Comparison of ENCODE assay signal across 16 mouse cellular contexts in the genomic region with DNA sequence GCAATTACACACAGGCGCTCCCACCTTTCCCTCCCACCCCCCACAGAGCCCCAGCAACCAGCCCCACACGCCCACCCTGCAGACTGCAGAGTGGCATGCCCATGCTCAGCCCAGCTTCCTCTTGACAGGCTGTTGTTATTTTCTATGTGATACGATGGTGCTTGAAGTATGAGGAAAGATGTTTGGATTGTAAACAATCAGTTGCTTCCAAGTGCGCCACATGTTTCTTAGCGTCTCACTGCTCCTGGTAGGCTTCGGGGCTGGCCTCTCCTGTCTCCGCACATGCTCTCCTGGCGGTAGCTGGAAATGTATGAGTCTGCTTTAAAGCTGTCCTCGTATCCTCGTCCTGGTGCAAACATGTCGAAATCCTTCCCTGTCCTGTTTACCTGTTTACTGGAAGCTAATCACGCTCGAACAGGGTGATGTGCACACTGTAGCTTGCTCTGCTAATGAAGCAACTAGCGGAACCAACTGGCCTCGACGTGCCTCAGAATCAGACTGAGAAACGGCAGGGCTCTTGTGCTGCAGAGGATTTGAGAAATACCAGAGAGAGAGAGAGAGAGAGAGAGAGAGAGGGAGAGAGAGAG. TPM values are rescaled to one million over a fixed set of nuclear protein-coding genes. Genes with fewer than 3 reads are reported as not detected.
A peak's percentile ranks its signal among the peaks of the same experiment; 100 is the strongest.
DNase-seq lines count a peak whose midpoint lies in the region; ATAC-seq lines count a peak whose summit lies in the region.
"Had no signal": no experiment of that assay in that cellular context is flagged by ENCODE, and none has a peak within 500 bp of the region (broad histone marks: within the 10 kb centered on the region; RNA-seq: fewer than 3 reads in every experiment).

No protein-coding gene starts in this region.

- H3K36me3 ChIP-seq in hindbrain, embryonic 13.5 days: no peaks in the 10 kb centered on the region
- H3K36me3 ChIP-seq in hindbrain, embryonic 10.5 days: no peaks in the 10 kb centered on the region
- H3K36me3 ChIP-seq in lung, embryonic 16.5 days (ENCODE audit: control insufficient read depth, insufficient read depth, low read length): no peaks in the 10 kb centered on the region
- no peaks in the 10 kb centered on the region for H3K36me3 ChIP-seq in neural tube, embryonic 15.5 days
- no peaks in the 10 kb centered on the region for H3K36me3 ChIP-seq in limb, embryonic 10.5 days
- H3K36me3 ChIP-seq: embryonic facial prominence, embryonic 12.5 days; limb, embryonic 13.5 days; neural tube, embryonic 12.5 days had no signal

- 0 out of 2 replicates have a peak, but pooled peaks cover 3% of the 10 kb centered on the region for H3K4me1 ChIP-seq in hindbrain, embryonic 13.5 days (replicated peaks)
- H3K4me1 ChIP-seq in hindbrain, embryonic 10.5 days (replicated peaks): no peaks in the 10 kb centered on the region
- no peaks in the 10 kb centered on the region for H3K4me1 ChIP-seq in lung, embryonic 16.5 days (replicated peaks; ENCODE audit: control insufficient read depth, insufficient read depth, low read length)
- H3K4me1 ChIP-seq in neural tube, embryonic 15.5 days: peaks cover 5% of the 10 kb centered on the region; the same call in 1 of the 2 replicates
- H3K4me1 ChIP-seq in limb, embryonic 10.5 days: peaks cover 8% of the 10 kb centered on the region
- H3K4me1 ChIP-seq: limb, embryonic 13.5 days; neural tube, embryonic 12.5 days had no signal

- no peak overlapping the region for H3K9ac ChIP-seq in hindbrain, embryonic 13.5 days
- no peak overlapping the region for H3K9ac ChIP-seq in lung, embryonic 16.5 days (ENCODE audit: low read length)
- no peak overlapping the region for H3K9ac ChIP-seq in neural tube, embryonic 15.5 days (replicated peaks)
- H3K9ac ChIP-seq: embryonic facial prominence, embryonic 12.5 days; limb, embryonic 13.5 days; neural tube, embryonic 12.5 days had no signal

- DNase-seq in cerebellum, adult 11 months: peak; percentile 27
- no peak for DNase-seq in cerebellum, postnatal 36 days
- DNase-seq in hindbrain, embryonic 10.5 days (ENCODE audit: low spot score): no peak
- DNase-seq in lung, postnatal 36 days: no peak
- DNase-seq in limb, embryonic 10.5 days (ENCODE audit: low spot score): no peak
- DNase-seq: adrenal gland, adult 8-10 months; gastrocnemius, postnatal 14 days had no signal

- ATAC-seq in hindbrain, embryonic 13.5 days (ENCODE audit: low FRiP score): peak; percentile 43; the same call in 1 of the 2 replicates
- peak; percentile 81 for ATAC-seq in lung, embryonic 16.5 days (ENCODE audit: low read depth)
- ATAC-seq in neural tube, embryonic 15.5 days (ENCODE audit: low FRiP score): no peak
- ATAC-seq: intestine, embryonic 16.5 days had no signal

- no peak overlapping the region for H3K27ac ChIP-seq in hindbrain, embryonic 13.5 days
- H3K27ac ChIP-seq in hindbrain, embryonic 10.5 days: no peak overlapping the region
- no peak overlapping the region for H3K27ac ChIP-seq in lung, embryonic 16.5 days (ENCODE audit: low read length)
- H3K27ac ChIP-seq in neural tube, embryonic 15.5 days (replicated peaks): no peak overlapping the region
- no peak overlapping the region for H3K27ac ChIP-seq in limb, embryonic 10.5 days
- H3K27ac ChIP-seq: embryonic facial prominence, embryonic 12.5 days; left cerebral cortex, adult 2 months; limb, embryonic 13.5 days; neural tube, embryonic 12.5 days had no signal

- H3K27me3 ChIP-seq in hindbrain, embryonic 13.5 days: peaks cover 73% of the 10 kb centered on the region
- H3K27me3 ChIP-seq in hindbrain, embryonic 10.5 days (ENCODE audit: insufficient read depth, poor library complexity, severe bottlenecking): peaks cover 44% of the 10 kb centered on the region
- 0 out of 2 replicates have a peak, but pooled peaks cover 2% of the 10 kb centered on the region for H3K27me3 ChIP-seq in lung, embryonic 16.5 days (ENCODE audit: control insufficient read depth, insufficient read depth, low read depth, low read length)
- peaks cover 49% of the 10 kb centered on the region for H3K27me3 ChIP-seq in neural tube, embryonic 15.5 days (replicated peaks)
- H3K27me3 ChIP-seq in limb, embryonic 10.5 days (ENCODE audit: low read depth, poor library complexity, severe bottlenecking): 0 out of 2 replicates have a peak, but pooled peaks cover 7% of the 10 kb centered on the region
- H3K27me3 ChIP-seq: embryonic facial prominence, embryonic 12.5 days had no signal

- no peak overlapping the region for H3K4me3 ChIP-seq in hindbrain, embryonic 13.5 days
- no peak overlapping the region for H3K4me3 ChIP-seq in hindbrain, embryonic 10.5 days
- no peak overlapping the region for H3K4me3 ChIP-seq in lung, embryonic 16.5 days (ENCODE audit: low read length)
- no peak overlapping the region for H3K4me3 ChIP-seq in neural tube, embryonic 15.5 days (replicated peaks)
- H3K4me3 ChIP-seq in limb, embryonic 10.5 days: no peak overlapping the region
- H3K4me3 ChIP-seq: embryonic facial prominence, embryonic 12.5 days; left cerebral cortex, adult 2 months; limb, embryonic 13.5 days; neural tube, embryonic 12.5 days had no signal

- WGBS in hindbrain, embryonic 13.5 days: 62% methylated on average over 17 of the region's 17 CpGs
- 66% methylated on average over 17 of the region's 17 CpGs for WGBS in hindbrain, embryonic 10.5 days
- WGBS in lung, embryonic 16.5 days: 45% methylated on average over 17 of the region's 17 CpGs
- 58% methylated on average over 17 of the region's 17 CpGs for WGBS in neural tube, embryonic 15.5 days
- 74% methylated on average over 17 of the region's 17 CpGs for WGBS in limb, embryonic 10.5 days

- H3K9me3 ChIP-seq in hindbrain, embryonic 13.5 days: no peaks in the 10 kb centered on the region
- H3K9me3 ChIP-seq in hindbrain, embryonic 10.5 days: no peaks in the 10 kb centered on the region
- H3K9me3 ChIP-seq in lung, embryonic 16.5 days (ENCODE audit: control insufficient read depth, low read length): no peaks in the 10 kb centered on the region
- no peaks in the 10 kb centered on the region for H3K9me3 ChIP-seq in neural tube, embryonic 15.5 days (replicated peaks)
- no peaks in the 10 kb centered on the region for H3K9me3 ChIP-seq in limb, embryonic 10.5 days (replicated peaks)
- H3K9me3 ChIP-seq: embryonic facial prominence, embryonic 12.5 days; limb, embryonic 13.5 days; neural tube, embryonic 12.5 days had no signal

- no peak overlapping the region for H3K4me2 ChIP-seq in hindbrain, embryonic 13.5 days
- H3K4me2 ChIP-seq in lung, embryonic 16.5 days (ENCODE audit: low read depth, low read length): 0 out of 2 replicates have a peak overlapping the region, but pooled peaks have one; percentile 21
- H3K4me2 ChIP-seq in neural tube, embryonic 15.5 days: peak overlapping the region; percentile 40
- H3K4me2 ChIP-seq: embryonic facial prominence, embryonic 12.5 days; heart, embryonic 11.5 days; limb, embryonic 13.5 days; neural tube, embryonic 12.5 days had no signal

RNA-seq across cellular contexts. Expression of a gene that starts 9.6 kb away (rescaled TPM):
- 0.83 and 0.99 TPM in 2 replicates for polyA plus RNA-seq in hindbrain, embryonic 13.5 days (2015; fragmentation: Nextera tagmentation; extraction: Ambion mirVana)
- 0.11 and 0.27 TPM in 2 replicates for polyA plus RNA-seq in hindbrain, embryonic 10.5 days (2016; fragmentation: Nextera tagmentation; extraction: Ambion mirVana)
- 0.13 and 0.19 TPM in 2 replicates for polyA plus RNA-seq in lung, embryonic 16.5 days (2015; fragmentation: Nextera tagmentation; extraction: Ambion mirVana)
- polyA plus RNA-seq in neural tube, embryonic 15.5 days (2015; fragmentation: Nextera tagmentation; extraction: Ambion mirVana): 0.18 and 0.33 TPM in 2 replicates
- not detected in 2 replicates for polyA plus RNA-seq in limb, embryonic 10.5 days (2016; fragmentation: Nextera tagmentation; extraction: Ambion mirVana)

RNA-seq across cellular contexts. Expression of a gene that starts 41.0 kb away (rescaled TPM):
- polyA plus RNA-seq in hindbrain, embryonic 13.5 days (2015; fragmentation: Nextera tagmentation; extraction: Ambion mirVana): 77.1 and 79.7 TPM in 2 replicates
- 54.4 and 58.3 TPM in 2 replicates for polyA plus RNA-seq in hindbrain, embryonic 10.5 days (2016; fragmentation: Nextera tagmentation; extraction: Ambion mirVana)
- 43.1 and 45.8 TPM in 2 replicates for polyA plus RNA-seq in lung, embryonic 16.5 days (2015; fragmentation: Nextera tagmentation; extraction: Ambion mirVana)
- 49.6 and 57.8 TPM in 2 replicates for polyA plus RNA-seq in neural tube, embryonic 15.5 days (2015; fragmentation: Nextera tagmentation; extraction: Ambion mirVana)
- 60.0 and 76.1 TPM in 2 replicates for polyA plus RNA-seq in limb, embryonic 10.5 days (2016; fragmentation: Nextera tagmentation; extraction: Ambion mirVana)
